ENCODE assay signal across 8 mouse cellular contexts in the genomic region with DNA sequence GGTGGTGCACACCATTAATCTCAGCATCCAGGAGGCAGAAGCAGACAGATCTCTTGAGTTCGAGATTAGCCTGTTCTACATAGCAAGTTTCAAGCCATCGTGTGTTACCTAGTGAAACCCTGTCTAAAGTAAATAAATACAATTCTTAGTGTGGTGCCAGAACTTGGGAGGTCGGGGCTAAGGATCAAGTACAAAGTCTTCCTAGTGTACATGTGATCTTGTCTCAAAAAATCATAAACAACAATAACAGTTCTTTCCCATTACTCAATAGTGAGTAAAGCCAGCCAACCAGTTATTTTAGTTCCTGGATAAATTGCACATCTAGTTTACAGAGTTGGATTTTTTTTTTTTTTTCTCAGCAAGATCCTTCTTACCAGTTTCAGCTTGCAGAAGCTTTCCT. TPM values are rescaled to one million over a fixed set of nuclear protein-coding genes. Genes with fewer than 3 reads are reported as not detected.
DNase-seq lines count a peak whose midpoint lies in the region; ATAC-seq and TF ChIP-seq lines count a peak whose summit lies in the region.
"Had no signal": no experiment of that assay in that cellular context is flagged by ENCODE, and none has a peak within 500 bp of the region (broad histone marks: within the 10 kb centered on the region; RNA-seq: fewer than 3 reads in every experiment).

No protein-coding gene starts in this region.

- H3K9me3 ChIP-seq in megakaryocyte, embryonic 14.5 days = no peaks in the 10 kb centered on the region
- H3K9me3 ChIP-seq in forebrain, embryonic 12.5 days = no peaks in the 10 kb centered on the region
- H3K9me3 ChIP-seq in liver, embryonic 11.5 days (ENCODE audit: control insufficient read depth, low read length) = no peaks in the 10 kb centered on the region
- H3K9me3 ChIP-seq in stomach, postnatal 0 days (ENCODE audit: control insufficient read depth, low read length) = no peaks in the 10 kb centered on the region

- H3K27me3 ChIP-seq in megakaryocyte, embryonic 14.5 days (replicated peaks) = no peaks in the 10 kb centered on the region
- peaks cover 9% of the 10 kb centered on the region for H3K27me3 ChIP-seq in forebrain, embryonic 12.5 days
- H3K27me3 ChIP-seq in liver, embryonic 11.5 days (replicated peaks; ENCODE audit: control insufficient read depth, insufficient read depth, low read length) = no peaks in the 10 kb centered on the region
- H3K27me3 ChIP-seq in stomach, postnatal 0 days (ENCODE audit: control insufficient read depth, insufficient read depth, low read length) = no peaks in the 10 kb centered on the region

- H3K4me2 ChIP-seq in forebrain, embryonic 12.5 days = peak overlapping the region; percentile 68
- H3K4me2 ChIP-seq in liver, embryonic 11.5 days = peak overlapping the region; percentile 73
- peak overlapping the region; percentile 83; the same call in 1 of the 2 replicates for H3K4me2 ChIP-seq in stomach, postnatal 0 days (replicated peaks; ENCODE audit: low read depth)

- no peak overlapping the region for H3K9ac ChIP-seq in forebrain, embryonic 12.5 days
- H3K9ac ChIP-seq in liver, embryonic 11.5 days (ENCODE audit: low read depth, low read length) = peak overlapping the region; percentile 81
- no peak overlapping the region for H3K9ac ChIP-seq in stomach, postnatal 0 days (ENCODE audit: low read length)

- H3K36me3 ChIP-seq in megakaryocyte, embryonic 14.5 days (replicated peaks; ENCODE audit: low read length) = peaks cover 30% of the 10 kb centered on the region
- peaks cover 5% of the 10 kb centered on the region for H3K36me3 ChIP-seq in forebrain, embryonic 12.5 days (replicated peaks)
- no peaks in the 10 kb centered on the region; the same call in 1 of the 2 replicates for H3K36me3 ChIP-seq in liver, embryonic 11.5 days (ENCODE audit: control insufficient read depth, insufficient read depth, low read length)
- no peaks in the 10 kb centered on the region for H3K36me3 ChIP-seq in stomach, postnatal 0 days (ENCODE audit: control insufficient read depth, insufficient read depth, low read length)

- peaks cover 68% of the 10 kb centered on the region for H3K4me1 ChIP-seq in megakaryocyte, embryonic 14.5 days
- H3K4me1 ChIP-seq in forebrain, embryonic 12.5 days = peaks cover 9% of the 10 kb centered on the region; the same call in 1 of the 2 replicates
- H3K4me1 ChIP-seq in liver, embryonic 11.5 days (replicated peaks; ENCODE audit: control insufficient read depth, insufficient read depth, low read length) = peaks cover 3% of the 10 kb centered on the region
- no peaks in the 10 kb centered on the region; the same call in 1 of the 2 replicates for H3K4me1 ChIP-seq in stomach, postnatal 0 days (replicated peaks; ENCODE audit: control insufficient read depth, insufficient read depth)

- WGBS in forebrain, embryonic 12.5 days = 82% methylated on average over 3 of the region's 3 CpGs
- WGBS in liver, embryonic 11.5 days = 45% methylated on average over 3 of the region's 3 CpGs
- 44% methylated on average over 3 of the region's 3 CpGs for WGBS in stomach, postnatal 0 days

- ATAC-seq in megakaryocyte, adult 5-6 weeks (ENCODE audit: poor library complexity, severe bottlenecking) = no peak
- no peak for ATAC-seq in forebrain, embryonic 12.5 days (ENCODE audit: low FRiP score)
- no peak for ATAC-seq in liver, embryonic 11.5 days (replicated peaks; ENCODE audit: low FRiP score)
- ATAC-seq in stomach, postnatal 0 days (ENCODE audit: low FRiP score, low TSS enrichment) = no peak
- no peak for ATAC-seq in inflammation-experienced regulatory T-cells, adult 6 months
- no peak for ATAC-seq in CD4-positive, CD25-positive, alpha-beta regulatory T cell, adult 4 months

- no peak for TF ChIP-seq EP300 in stomach, postnatal 0 days (optimal IDR thresholded peaks at IDR 0.05)

- H3K4me3 ChIP-seq in megakaryocyte, embryonic 14.5 days (replicated peaks) = peak overlapping the region; percentile 99
- H3K4me3 ChIP-seq in forebrain, embryonic 12.5 days (replicated peaks) = peak overlapping the region; percentile 70
- H3K4me3 ChIP-seq in liver, embryonic 11.5 days (ENCODE audit: low read depth, low read length) = peak overlapping the region; percentile 73
- peak overlapping the region; percentile 68 for H3K4me3 ChIP-seq in stomach, postnatal 0 days (ENCODE audit: low read depth, low read length)

- no peak for TF ChIP-seq CTCF in stomach, postnatal 0 days (IDR thresholded peaks at IDR 0.05; ENCODE audit: low read depth)

- 0 out of 2 replicates have a peak overlapping the region, but pooled peaks have one; percentile 71 for H3K27ac ChIP-seq in forebrain, embryonic 12.5 days
- H3K27ac ChIP-seq in liver, embryonic 11.5 days (ENCODE audit: low read depth, low read length) = no peak overlapping the region
- H3K27ac ChIP-seq in stomach, postnatal 0 days (replicated peaks) = peak overlapping the region; percentile 89

- no peak for DNase-seq in liver, embryonic 11.5 days (ENCODE audit: low spot score)
- no peak for DNase-seq in stomach, postnatal 0 days (ENCODE audit: low spot score)
- DNase-seq: thymus, postnatal 4 days had no signal

RNA-seq across cellular contexts. Expression of a gene that starts 1.0 kb away (rescaled TPM):
- 4.2 and 38.3 TPM in 2 replicates for polyA plus RNA-seq in megakaryocyte, embryonic 14.5 days (2012; ENCODE audit: insufficient read depth, low replicate concordance)
- 28.4 and 37.0 TPM in 2 replicates for total RNA-seq in megakaryocyte, adult 5-6 weeks (2015)
- total RNA-seq in megakaryocyte, adult 5-6 weeks (2017) = 13.5 and 18.0 TPM in 2 replicates
- polyA plus RNA-seq in forebrain, embryonic 12.5 days (2016; fragmentation: Nextera tagmentation; extraction: Ambion mirVana) = 15.6 and 17.4 TPM in 2 replicates
- polyA plus RNA-seq in liver, embryonic 11.5 days (2014; fragmentation: Nextera tagmentation; extraction: Ambion mirVana) = 52.7 and 54.9 TPM in 2 replicates
- polyA plus RNA-seq in stomach, postnatal 0 days (2015; fragmentation: Nextera tagmentation; extraction: Ambion mirVana) = 36.8 and 38.6 TPM in 2 replicates
- polyA plus RNA-seq in inflammation-experienced regulatory T-cells, adult 6 months (2017; shearing (Covaris generic)) = 10 to 100 TPM; 27.1 to 43.4 (median 31.9) TPM
- 10 to 100 TPM; 28.6 to 32.8 TPM for polyA plus RNA-seq in CD4-positive, CD25-positive, alpha-beta regulatory T cell, adult 4 months (2017; shearing (Covaris generic))

RNA-seq across cellular contexts. Expression of a gene that starts 1.1 kb away (rescaled TPM):
- polyA plus RNA-seq in megakaryocyte, embryonic 14.5 days (2012; ENCODE audit: insufficient read depth, low replicate concordance) = 1.1 and 2.0 TPM in 2 replicates
- 0.69 and 2.0 TPM in 2 replicates for total RNA-seq in megakaryocyte, adult 5-6 weeks (2015)
- total RNA-seq in megakaryocyte, adult 5-6 weeks (2017) = 0.73 and 1.3 TPM in 2 replicates
- polyA plus RNA-seq in forebrain, embryonic 12.5 days (2016; fragmentation: Nextera tagmentation; extraction: Ambion mirVana) = 24.6 and 26.0 TPM in 2 replicates
- polyA plus RNA-seq in liver, embryonic 11.5 days (2014; fragmentation: Nextera tagmentation; extraction: Ambion mirVana) = 38.7 and 38.8 TPM in 2 replicates
- 35.3 and 35.6 TPM in 2 replicates for polyA plus RNA-seq in stomach, postnatal 0 days (2015; fragmentation: Nextera tagmentation; extraction: Ambion mirVana)
- polyA plus RNA-seq in inflammation-experienced regulatory T-cells, adult 6 months (2017; shearing (Covaris generic)) = under 1 TPM; 0.36 to 0.90 (median 0.47) TPM
- 1 to 10 TPM; 1.8 to 3.9 TPM for polyA plus RNA-seq in CD4-positive, CD25-positive, alpha-beta regulatory T cell, adult 4 months (2017; shearing (Covaris generic))

RNA-seq across cellular contexts. Expression of a gene that starts 19.2 kb away (rescaled TPM):
- polyA plus RNA-seq in megakaryocyte, embryonic 14.5 days (2012; ENCODE audit: insufficient read depth, low replicate concordance) = 3.4 TPM in 1 of 2 replicates, not detected in the other
- not detected in 2 replicates for total RNA-seq in megakaryocyte, adult 5-6 weeks (2015)
- not detected in 2 replicates for total RNA-seq in megakaryocyte, adult 5-6 weeks (2017)
- polyA plus RNA-seq in forebrain, embryonic 12.5 days (2016; fragmentation: Nextera tagmentation; extraction: Ambion mirVana) = not detected in 2 replicates
- 0.10 and 0.47 TPM in 2 replicates for polyA plus RNA-seq in liver, embryonic 11.5 days (2014; fragmentation: Nextera tagmentation; extraction: Ambion mirVana)
- 0.17 and 0.25 TPM in 2 replicates for polyA plus RNA-seq in stomach, postnatal 0 days (2015; fragmentation: Nextera tagmentation; extraction: Ambion mirVana)
- under 1 TPM in 1 of 3 experiments, not detected in 2; 0.27 TPM for polyA plus RNA-seq in inflammation-experienced regulatory T-cells, adult 6 months (2017; shearing (Covaris generic))
- polyA plus RNA-seq in CD4-positive, CD25-positive, alpha-beta regulatory T cell, adult 4 months (2017; shearing (Covaris generic)) = under 1 TPM in 1 of 2 experiments, not detected in 1; 0.38 TPM

RNA-seq across cellular contexts. Expression of a gene that starts 27.1 kb away (rescaled TPM):
- 1.1 TPM in 1 of 2 replicates, not detected in the other for polyA plus RNA-seq in megakaryocyte, embryonic 14.5 days (2012; ENCODE audit: insufficient read depth, low replicate concordance)
- not detected in 2 replicates for total RNA-seq in megakaryocyte, adult 5-6 weeks (2015)
- total RNA-seq in megakaryocyte, adult 5-6 weeks (2017) = 0.95 TPM in 1 of 2 replicates, not detected in the other
- polyA plus RNA-seq in forebrain, embryonic 12.5 days (2016; fragmentation: Nextera tagmentation; extraction: Ambion mirVana) = not detected in 2 replicates
- polyA plus RNA-seq in liver, embryonic 11.5 days (2014; fragmentation: Nextera tagmentation; extraction: Ambion mirVana) = not detected in 2 replicates
- 0.39 and 0.56 TPM in 2 replicates for polyA plus RNA-seq in stomach, postnatal 0 days (2015; fragmentation: Nextera tagmentation; extraction: Ambion mirVana)
- under 1 TPM in 1 of 3 experiments, not detected in 2; 0.83 TPM for polyA plus RNA-seq in inflammation-experienced regulatory T-cells, adult 6 months (2017; shearing (Covaris generic))
- polyA plus RNA-seq in CD4-positive, CD25-positive, alpha-beta regulatory T cell, adult 4 months (2017; shearing (Covaris generic)) = not detected

RNA-seq across cellular contexts. Expression of a gene that starts 48.2 kb away (rescaled TPM):
- 2.3 and 12.5 TPM in 2 replicates for polyA plus RNA-seq in megakaryocyte, embryonic 14.5 days (2012; ENCODE audit: insufficient read depth, low replicate concordance)
- 84.3 and 92.5 TPM in 2 replicates for total RNA-seq in megakaryocyte, adult 5-6 weeks (2015)
- total RNA-seq in megakaryocyte, adult 5-6 weeks (2017) = 43.8 and 48.8 TPM in 2 replicates
- 48.9 and 49.8 TPM in 2 replicates for polyA plus RNA-seq in forebrain, embryonic 12.5 days (2016; fragmentation: Nextera tagmentation; extraction: Ambion mirVana)
- polyA plus RNA-seq in liver, embryonic 11.5 days (2014; fragmentation: Nextera tagmentation; extraction: Ambion mirVana) = 51.0 and 57.2 TPM in 2 replicates
- 103 and 106 TPM in 2 replicates for polyA plus RNA-seq in stomach, postnatal 0 days (2015; fragmentation: Nextera tagmentation; extraction: Ambion mirVana)
- 100 to 1,000 TPM; 103 to 142 (median 121) TPM for polyA plus RNA-seq in inflammation-experienced regulatory T-cells, adult 6 months (2017; shearing (Covaris generic))
- polyA plus RNA-seq in CD4-positive, CD25-positive, alpha-beta regulatory T cell, adult 4 months (2017; shearing (Covaris generic)) = 100 to 1,000 TPM in 1 of 2 experiments, 10 to 100 TPM in 1; 83.6 to 102 TPM
